Comparison of ENCODE assay signal across 12 mouse cellular contexts in the genomic region with DNA sequence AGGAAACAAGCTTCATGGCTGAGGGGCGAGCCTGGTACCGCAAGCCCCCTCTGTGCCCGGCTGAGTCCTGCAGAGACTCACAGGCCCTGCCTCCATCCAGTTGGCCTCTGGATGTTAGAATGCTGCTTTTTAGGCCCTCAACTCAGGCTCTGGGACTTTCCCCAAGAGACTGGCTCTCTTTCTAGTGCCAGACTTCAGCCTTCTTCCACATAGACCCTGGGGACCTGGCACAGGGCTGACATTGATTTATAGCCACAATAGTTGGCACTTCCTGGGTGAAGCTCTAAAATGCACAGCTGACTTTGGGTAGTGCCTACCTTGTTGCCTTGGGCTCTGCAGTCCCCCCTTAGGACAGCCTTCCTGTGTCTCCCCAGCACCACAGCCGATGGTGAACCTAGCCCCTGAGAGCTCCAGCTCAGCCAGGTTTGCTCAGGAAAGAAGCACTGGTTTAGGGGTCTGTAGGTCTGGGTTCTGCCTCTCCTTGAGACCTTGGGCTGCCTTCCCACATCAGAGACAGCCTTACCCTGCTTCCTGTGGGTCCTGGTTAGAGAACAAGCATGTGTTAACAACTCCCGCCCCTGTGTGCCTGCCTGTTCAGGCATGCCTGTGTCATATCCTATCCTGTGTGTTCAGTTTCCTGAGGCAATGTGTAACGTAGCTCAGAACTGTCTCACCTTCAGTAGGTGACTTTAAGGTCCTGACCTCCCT. TPM values are rescaled to one million over a fixed set of nuclear protein-coding genes. Genes with fewer than 3 reads are reported as not detected.
DNase-seq lines count a peak whose midpoint lies in the region; ATAC-seq and TF ChIP-seq lines count a peak whose summit lies in the region.
"Had no signal": no experiment of that assay in that cellular context is flagged by ENCODE, and none has a peak within 500 bp of the region (broad histone marks: within the 10 kb centered on the region; RNA-seq: fewer than 3 reads in every experiment).

No protein-coding gene starts in this region.

- 82% methylated on average over 6 of the region's 6 CpGs for WGBS in liver, embryonic 12.5 days (ENCODE audit: insufficient replicate concordance)
- WGBS in liver, postnatal 0 days (ENCODE audit: insufficient replicate concordance) = 66% methylated on average over 6 of the region's 6 CpGs
- WGBS in limb, embryonic 15.5 days = 64% methylated on average over 6 of the region's 6 CpGs
- WGBS in kidney, embryonic 14.5 days = 67% methylated on average over 6 of the region's 6 CpGs

- no peaks in the 10 kb centered on the region for H3K36me3 ChIP-seq in liver, embryonic 12.5 days
- H3K36me3 ChIP-seq in liver, postnatal 0 days (replicated peaks; ENCODE audit: insufficient read depth, low read length) = no peaks in the 10 kb centered on the region
- H3K36me3 ChIP-seq in limb, embryonic 15.5 days = no peaks in the 10 kb centered on the region
- H3K36me3 ChIP-seq in kidney, embryonic 14.5 days (ENCODE audit: control insufficient read depth, insufficient read depth, low read length) = no peaks in the 10 kb centered on the region
- H3K36me3 ChIP-seq: heart, embryonic 13.5 days; midbrain, embryonic 10.5 days had no signal

- no peak overlapping the region for H3K4me2 ChIP-seq in liver, embryonic 12.5 days
- no peak overlapping the region for H3K4me2 ChIP-seq in liver, postnatal 0 days (ENCODE audit: low read depth, low read length)
- H3K4me2 ChIP-seq in limb, embryonic 15.5 days = no peak overlapping the region
- H3K4me2 ChIP-seq in kidney, embryonic 14.5 days (replicated peaks; ENCODE audit: low read depth, low read length) = no peak overlapping the region
- H3K4me2 ChIP-seq: heart, embryonic 13.5 days had no signal

- H3K9ac ChIP-seq in liver, embryonic 12.5 days = no peak overlapping the region
- no peak overlapping the region for H3K9ac ChIP-seq in liver, postnatal 0 days (replicated peaks)
- no peak overlapping the region for H3K9ac ChIP-seq in limb, embryonic 15.5 days
- no peak overlapping the region for H3K9ac ChIP-seq in kidney, embryonic 14.5 days (ENCODE audit: low read depth, low read length)
- H3K9ac ChIP-seq: heart, embryonic 13.5 days had no signal

- peaks cover 16% of the 10 kb centered on the region for H3K9me3 ChIP-seq in liver, embryonic 12.5 days (replicated peaks)
- peaks cover 5% of the 10 kb centered on the region for H3K9me3 ChIP-seq in liver, postnatal 0 days (ENCODE audit: low read length)
- no peaks in the 10 kb centered on the region for H3K9me3 ChIP-seq in limb, embryonic 15.5 days
- no peaks in the 10 kb centered on the region; the same call in 1 of the 2 replicates for H3K9me3 ChIP-seq in kidney, embryonic 14.5 days (ENCODE audit: control insufficient read depth, low read length)

- DNase-seq in liver, postnatal 0 days = no peak
- DNase-seq in T-cell, adult 2 months (ENCODE audit: low spot score) = peak; percentile 73
- peak; percentile 58 for DNase-seq in thymus, postnatal 4 days
- no peak for DNase-seq in cerebellum, adult 11-12 months
- DNase-seq in lung, postnatal 25 days (ENCODE audit: low spot score) = no peak
- DNase-seq: cerebellum, adult 2 months had no signal

- TF ChIP-seq CTCF in liver, postnatal 0 days (IDR thresholded peaks at IDR 0.05; ENCODE audit: low read depth) = no peak

- 0 out of 2 replicates have a peak overlapping the region, but pooled peaks have one; percentile 62 for H3K27ac ChIP-seq in liver, embryonic 12.5 days
- no peak overlapping the region for H3K27ac ChIP-seq in liver, postnatal 0 days (ENCODE audit: low read depth)
- H3K27ac ChIP-seq in limb, embryonic 15.5 days = peak overlapping the region; percentile 43; the same call in 1 of the 2 replicates
- no peak overlapping the region for H3K27ac ChIP-seq in kidney, embryonic 14.5 days (ENCODE audit: low read depth, low read length)
- H3K27ac ChIP-seq: heart, embryonic 13.5 days; midbrain, embryonic 10.5 days had no signal

- H3K27me3 ChIP-seq in liver, embryonic 12.5 days (replicated peaks) = no peaks in the 10 kb centered on the region
- no peaks in the 10 kb centered on the region for H3K27me3 ChIP-seq in liver, postnatal 0 days (ENCODE audit: insufficient read depth, low read length)
- H3K27me3 ChIP-seq in limb, embryonic 15.5 days = no peaks in the 10 kb centered on the region
- no peaks in the 10 kb centered on the region for H3K27me3 ChIP-seq in kidney, embryonic 14.5 days (ENCODE audit: control insufficient read depth, insufficient read depth, low read length)
- H3K27me3 ChIP-seq: heart, embryonic 13.5 days had no signal

- TF ChIP-seq EP300 in liver, postnatal 0 days (IDR thresholded peaks at IDR 0.05; ENCODE audit: low read depth) = no peak

- H3K4me3 ChIP-seq in liver, embryonic 12.5 days = no peak overlapping the region
- H3K4me3 ChIP-seq in liver, postnatal 0 days (ENCODE audit: low read depth, low read length) = no peak overlapping the region
- no peak overlapping the region for H3K4me3 ChIP-seq in limb, embryonic 15.5 days
- H3K4me3 ChIP-seq in kidney, embryonic 14.5 days (ENCODE audit: low read length) = no peak overlapping the region
- H3K4me3 ChIP-seq: heart, embryonic 13.5 days; midbrain, embryonic 10.5 days had no signal

- peaks cover 45% of the 10 kb centered on the region for H3K4me1 ChIP-seq in liver, embryonic 12.5 days
- H3K4me1 ChIP-seq in liver, postnatal 0 days (ENCODE audit: insufficient read depth) = peaks cover 2% of the 10 kb centered on the region; the same call in 1 of the 2 replicates
- peaks cover 13% of the 10 kb centered on the region; the same call in 1 of the 2 replicates for H3K4me1 ChIP-seq in limb, embryonic 15.5 days
- H3K4me1 ChIP-seq in kidney, embryonic 14.5 days (ENCODE audit: control insufficient read depth, insufficient read depth, low read length) = no peaks in the 10 kb centered on the region
- H3K4me1 ChIP-seq: midbrain, embryonic 10.5 days had no signal

- ATAC-seq in liver, embryonic 12.5 days = no peak
- ATAC-seq in liver, postnatal 0 days = no peak
- peak; percentile 66; the same call in 1 of the 2 replicates for ATAC-seq in limb, embryonic 15.5 days (ENCODE audit: insufficient number of reproducible peaks, low FRiP score, low TSS enrichment, low read depth)
- ATAC-seq in kidney, embryonic 14.5 days (ENCODE audit: low FRiP score, low TSS enrichment) = no peak
- ATAC-seq: intestine, postnatal 0 days had no signal

RNA-seq across cellular contexts. Expression of gene Wdr38, which starts 9.3 kb away (rescaled TPM):
- 0.89 and 1.3 TPM in 2 replicates for polyA plus RNA-seq in liver, embryonic 12.5 days (2016; fragmentation: Nextera tagmentation; extraction: Ambion mirVana)
- 0.53 and 0.60 TPM in 2 replicates for polyA plus RNA-seq in liver, postnatal 0 days (2015; fragmentation: Nextera tagmentation; extraction: Ambion mirVana)
- polyA plus RNA-seq in limb, embryonic 15.5 days (2015; fragmentation: Nextera tagmentation; extraction: Ambion mirVana) = 1.5 and 1.7 TPM in 2 replicates
- polyA plus RNA-seq in kidney, embryonic 14.5 days (2014; fragmentation: Nextera tagmentation; extraction: Ambion mirVana) = 1.4 and 1.7 TPM in 2 replicates

RNA-seq across cellular contexts. Expression of gene Arpc5l, which starts 17.2 kb away (rescaled TPM):
- 83.0 and 84.9 TPM in 2 replicates for polyA plus RNA-seq in liver, embryonic 12.5 days (2016; fragmentation: Nextera tagmentation; extraction: Ambion mirVana)
- polyA plus RNA-seq in liver, postnatal 0 days (2015; fragmentation: Nextera tagmentation; extraction: Ambion mirVana) = 59.3 and 60.7 TPM in 2 replicates
- polyA plus RNA-seq in limb, embryonic 15.5 days (2015; fragmentation: Nextera tagmentation; extraction: Ambion mirVana) = 117 TPM in 2 replicates
- polyA plus RNA-seq in kidney, embryonic 14.5 days (2014; fragmentation: Nextera tagmentation; extraction: Ambion mirVana) = 139 and 148 TPM in 2 replicates

RNA-seq across cellular contexts. Expression of gene Rpl35, which starts 17.5 kb away (rescaled TPM):
- polyA plus RNA-seq in liver, embryonic 12.5 days (2016; fragmentation: Nextera tagmentation; extraction: Ambion mirVana) = 995 and 1,050 TPM in 2 replicates
- polyA plus RNA-seq in liver, postnatal 0 days (2015; fragmentation: Nextera tagmentation; extraction: Ambion mirVana) = 574 and 582 TPM in 2 replicates
- 906 and 974 TPM in 2 replicates for polyA plus RNA-seq in limb, embryonic 15.5 days (2015; fragmentation: Nextera tagmentation; extraction: Ambion mirVana)
- 1,034 and 1,450 TPM in 2 replicates for polyA plus RNA-seq in kidney, embryonic 14.5 days (2014; fragmentation: Nextera tagmentation; extraction: Ambion mirVana)

RNA-seq across cellular contexts. Expression of gene Olfml2a, which starts 56.2 kb away (rescaled TPM):
- polyA plus RNA-seq in liver, embryonic 12.5 days (2016; fragmentation: Nextera tagmentation; extraction: Ambion mirVana) = 0.12 and 0.13 TPM in 2 replicates
- 0.06 and 0.12 TPM in 2 replicates for polyA plus RNA-seq in liver, postnatal 0 days (2015; fragmentation: Nextera tagmentation; extraction: Ambion mirVana)
- polyA plus RNA-seq in limb, embryonic 15.5 days (2015; fragmentation: Nextera tagmentation; extraction: Ambion mirVana) = 8.5 and 10.6 TPM in 2 replicates
- 1.5 and 2.3 TPM in 2 replicates for polyA plus RNA-seq in kidney, embryonic 14.5 days (2014; fragmentation: Nextera tagmentation; extraction: Ambion mirVana)

Comparison
In these comparisons a context has a peak if more than half of its experiments do, and no peak if none do; other contexts are left out.
1. H3K27ac ChIP-seq: peak in liver, embryonic 12.5 days (single experiment) and limb, embryonic 15.5 days (single experiment); none in liver, postnatal 0 days (single experiment) and kidney, embryonic 14.5 days (single experiment).
2. DNase-seq: peak in T-cell, adult 2 months (single experiment) and thymus, postnatal 4 days (single experiment); none in liver, postnatal 0 days (single experiment), cerebellum, adult 11-12 months (single experiment) and lung, postnatal 25 days (single experiment).